Mouse (Mus musculus): ENCODE data around the gene Akt3. TPM values are rescaled to one million over a fixed set of nuclear protein-coding genes. Genes with fewer than 3 reads are reported as not detected.

Gene Akt3
- total RNA-seq, 1 experiment = 8.4 TPM

- no peak for DNase-seq (ENCODE audit: low read depth, low spot score)
- in situ Hi-C loops (cut with MboI; ENCODE audit: low sequenced_read_pairs in 2 of 2, unreplicated experiment in 2 of 2) = no loop called here
- TF ChIP-seq ZNF384 (IDR thresholded peaks at IDR 0.05; ENCODE audit: low read depth, low read length) (no peak), ZC3H11A (IDR thresholded peaks at IDR 0.05; ENCODE audit: borderline replicate concordance, low read depth, low read length) (no peak), CHD2 (IDR thresholded peaks at IDR 0.05; ENCODE audit: low read depth, low read length) (no peak), HCFC1 (IDR thresholded peaks at IDR 0.05; ENCODE audit: borderline replicate concordance, insufficient read depth, low read length) (no peak), MAFK (IDR thresholded peaks at IDR 0.05; ENCODE audit: insufficient read depth, low read depth, low read length) (no peak)
These were observed 190.8 kb downstream of the Akt3 start for GRCm38 (mm10) chr1:177067123-177067646.

GRCm38 (mm10) chr1:177065732-177066131 lies 192.3 kb downstream of the Akt3 start:
- Histone ChIP-seq H3K4me3 (ENCODE audit: insufficient read depth in 1 of 2, low read depth in 1 of 2, low read length in 2 of 2, poor library complexity in 1 of 2, severe bottlenecking in 1 of 2) (no peak overlapping the region), H3K27ac (ENCODE audit: insufficient read depth, low read depth, low read length, poor library complexity, severe bottlenecking) (no peak overlapping the region), H3K4me1 (ENCODE audit: control insufficient read depth in 2 of 2, insufficient read depth in 2 of 2, low read length in 2 of 2, poor library complexity in 1 of 2) (no peaks in the 10 kb centered on the region), H3K9ac (ENCODE audit: insufficient read depth, low read depth, low read length, poor library complexity, severe bottlenecking) (no peak overlapping the region), H3K9me3 (ENCODE audit: control insufficient read depth, insufficient read depth, low read depth, low read length) (no peaks in the 10 kb centered on the region), H3K36me3 (ENCODE audit: control insufficient read depth, insufficient read depth, low read length, poor library complexity, severe bottlenecking) (no peaks in the 10 kb centered on the region)
- TF ChIP-seq ZNF384 (IDR thresholded peaks at IDR 0.05; ENCODE audit: low read depth, low read length) (no peak), ZC3H11A (IDR thresholded peaks at IDR 0.05; ENCODE audit: borderline replicate concordance, low read depth, low read length) (no peak), MAFK (IDR thresholded peaks at IDR 0.05; ENCODE audit: insufficient read depth, low read depth, low read length) (no peak), CHD2 (IDR thresholded peaks at IDR 0.05; ENCODE audit: low read depth, low read length) (no peak)
- in situ Hi-C loops (cut with MboI; ENCODE audit: low sequenced_read_pairs in 2 of 2, unreplicated experiment in 2 of 2) = no loop called here
- DNase-seq (ENCODE audit: low read depth, low spot score) = no peak

More at GRCm38 (mm10) chr1:177067123-177067646, 190.8 kb downstream of the Akt3 start:
- H3K9me3 ChIP-seq (ENCODE audit: control insufficient read depth, insufficient read depth, low read depth, low read length) = no peaks in the 10 kb centered on the region
- no peaks in the 10 kb centered on the region for H3K4me1 ChIP-seq (ENCODE audit: control insufficient read depth in 2 of 2, insufficient read depth in 2 of 2, low read length in 2 of 2, poor library complexity in 1 of 2)
- no peak overlapping the region for H3K27ac ChIP-seq (ENCODE audit: insufficient read depth, low read depth, low read length, poor library complexity, severe bottlenecking)
- no peaks in the 10 kb centered on the region for H3K36me3 ChIP-seq (ENCODE audit: control insufficient read depth, insufficient read depth, low read length, poor library complexity, severe bottlenecking)
- H3K4me3 ChIP-seq (ENCODE audit: insufficient read depth in 1 of 2, low read depth in 1 of 2, low read length in 2 of 2, poor library complexity in 1 of 2, severe bottlenecking in 1 of 2) = no peak overlapping the region
- H3K9ac ChIP-seq (ENCODE audit: insufficient read depth, low read depth, low read length, poor library complexity, severe bottlenecking) = no peak overlapping the region

GRCm38 (mm10) chr1:177061761-177062160 lies 196.2 kb downstream of the Akt3 start:
- Histone ChIP-seq H3K27ac (ENCODE audit: insufficient read depth, low read depth, low read length, poor library complexity, severe bottlenecking) (no peak overlapping the region), H3K36me3 (ENCODE audit: control insufficient read depth, insufficient read depth, low read length, poor library complexity, severe bottlenecking) (no peaks in the 10 kb centered on the region), H3K9me3 (ENCODE audit: control insufficient read depth, insufficient read depth, low read depth, low read length) (no peaks in the 10 kb centered on the region), H3K4me1 (ENCODE audit: control insufficient read depth in 2 of 2, insufficient read depth in 2 of 2, low read length in 2 of 2, poor library complexity in 1 of 2) (no peaks in the 10 kb centered on the region), H3K4me3 (ENCODE audit: insufficient read depth in 1 of 2, low read depth in 1 of 2, low read length in 2 of 2, poor library complexity in 1 of 2, severe bottlenecking in 1 of 2) (no peak overlapping the region), H3K9ac (ENCODE audit: insufficient read depth, low read depth, low read length, poor library complexity, severe bottlenecking) (no peak overlapping the region)
- TF ChIP-seq ZC3H11A (IDR thresholded peaks at IDR 0.05; ENCODE audit: borderline replicate concordance, low read depth, low read length) (no peak), HCFC1 (IDR thresholded peaks at IDR 0.05; ENCODE audit: borderline replicate concordance, insufficient read depth, low read length) (no peak), MAFK (IDR thresholded peaks at IDR 0.05; ENCODE audit: insufficient read depth, low read depth, low read length) (no peak), ZNF384 (IDR thresholded peaks at IDR 0.05; ENCODE audit: low read depth, low read length) (no peak), CHD2 (IDR thresholded peaks at IDR 0.05; ENCODE audit: low read depth, low read length) (no peak)
- in situ Hi-C loops (cut with MboI; ENCODE audit: low sequenced_read_pairs in 2 of 2, unreplicated experiment in 2 of 2) = no loop called here
- DNase-seq (ENCODE audit: low read depth, low spot score) = no peak

- no peaks in the 10 kb centered on the region for H3K9me3 ChIP-seq (ENCODE audit: control insufficient read depth, insufficient read depth, low read depth, low read length)
- H3K9ac ChIP-seq (ENCODE audit: insufficient read depth, low read depth, low read length, poor library complexity, severe bottlenecking) = no peak overlapping the region
- no peak for DNase-seq (ENCODE audit: low read depth, low spot score)
- H3K4me3 ChIP-seq (ENCODE audit: insufficient read depth in 1 of 2, low read depth in 1 of 2, low read length in 2 of 2, poor library complexity in 1 of 2, severe bottlenecking in 1 of 2) = no peak overlapping the region
- no peaks in the 10 kb centered on the region for H3K36me3 ChIP-seq (ENCODE audit: control insufficient read depth, insufficient read depth, low read length, poor library complexity, severe bottlenecking)
- H3K4me1 ChIP-seq (ENCODE audit: control insufficient read depth in 2 of 2, insufficient read depth in 2 of 2, low read length in 2 of 2, poor library complexity in 1 of 2) = no peaks in the 10 kb centered on the region
- H3K27ac ChIP-seq (ENCODE audit: insufficient read depth, low read depth, low read length, poor library complexity, severe bottlenecking) = no peak overlapping the region
- TF ChIP-seq ZNF384 (IDR thresholded peaks at IDR 0.05; ENCODE audit: low read depth, low read length) (no peak), ZC3H11A (IDR thresholded peaks at IDR 0.05; ENCODE audit: borderline replicate concordance, low read depth, low read length) (no peak), HCFC1 (IDR thresholded peaks at IDR 0.05; ENCODE audit: borderline replicate concordance, insufficient read depth, low read length) (no peak), MAFK (IDR thresholded peaks at IDR 0.05; ENCODE audit: insufficient read depth, low read depth, low read length) (no peak), CHD2 (IDR thresholded peaks at IDR 0.05; ENCODE audit: low read depth, low read length) (no peak)
- in situ Hi-C loops (cut with MboI; ENCODE audit: low sequenced_read_pairs in 2 of 2, unreplicated experiment in 2 of 2) = no loop called here
These were observed 203.1 kb downstream of the Akt3 start for GRCm38 (mm10) chr1:177054891-177055290.
